Mouse (Mus musculus) MEL (cell line): Measurements from ENCODE around the gene Prg4. TPM values are rescaled to one million over a fixed set of nuclear protein-coding genes. Genes with fewer than 3 reads are reported as not detected.
A peak's percentile ranks its signal among the peaks of the same experiment; 100 is the strongest.

Experiments used
- DNase-seq: peaks from one replicate; pipeline ENCODE4 v3.0.0; 2011; ENCODE audit warnings: low read depth, low spot score
- H3K27ac ChIP-seq: 2 replicates; pipeline ENCODE4 v1.5.1; 2012; ENCODE audit warnings: low read depth, mild to moderate bottlenecking, control low read depth, low read length, moderate library complexity; ENCODE audit not compliant: control insufficient read depth
- H3K27me3 ChIP-seq, 2 experiments: fragments of 150-350 bp in 1 of 2; sonication (generic) in 1 of 2; 2 replicates each; pipeline ENCODE4 v1.6.1; 2012; ENCODE audit warnings: low read length in 2 of 2, mild to moderate bottlenecking in 2 of 2, improper control_type of control experiment in 1 of 2, moderate library complexity in 1 of 2; ENCODE audit not compliant: insufficient read depth in 2 of 2, control insufficient read depth in 1 of 2
- H3K36me3 ChIP-seq, 2 experiments: 2 replicates each; pipeline ENCODE4 v1.6.1; 2012 to 2014; ENCODE audit warnings: low read length in 2 of 2, improper control_type of control experiment in 1 of 2, inconsistent platforms in 1 of 2, mild to moderate bottlenecking in 1 of 2; ENCODE audit not compliant: insufficient read depth in 2 of 2, control insufficient read depth in 1 of 2
- H3K4me1 ChIP-seq, 2 experiments: fragments of 150-350 bp in 1 of 2; sonication (generic) in 1 of 2; 2 replicates each; pipeline ENCODE4 v1.6.1; 2012; ENCODE audit warnings: low read length in 2 of 2, improper control_type of control experiment in 1 of 2, mild to moderate bottlenecking in 1 of 2; ENCODE audit not compliant: insufficient read depth in 2 of 2, control insufficient read depth in 1 of 2
- H3K4me3 ChIP-seq, 2 experiments: fragments of 150-350 bp in 1 of 2; sonication (generic) in 1 of 2; 2 replicates each; pipeline ENCODE4 v1.5.1; 2012; ENCODE audit warnings: low read depth in 2 of 2, low read length in 2 of 2, mild to moderate bottlenecking in 2 of 2, moderate library complexity in 2 of 2, control low read depth in 1 of 2, improper control_type of control experiment in 1 of 2; ENCODE audit not compliant: control insufficient read depth in 1 of 2, insufficient read depth in 1 of 2
- H3K79me2 ChIP-seq: 2 replicates; pipeline ENCODE4 v1.6.1; 2012; ENCODE audit warnings: mild to moderate bottlenecking, low read length, moderate library complexity; ENCODE audit not compliant: control insufficient read depth, poor library complexity, insufficient read depth
- H3K9ac ChIP-seq: 2 replicates; pipeline ENCODE4 v1.6.1; 2012; ENCODE audit warnings: low read depth, mild to moderate bottlenecking, control low read depth, low read length, moderate library complexity; ENCODE audit not compliant: control insufficient read depth, poor library complexity, severe bottlenecking
- H3K9me3 ChIP-seq: fragments of 150-350 bp; sonication (generic); replicated peaks from 2 replicates; pipeline ENCODE4 v1.6.1; 2012; ENCODE audit warnings: mild to moderate bottlenecking, low read length, improper control_type of control experiment, moderate library complexity; ENCODE audit not compliant: insufficient read depth
- BHLHE40 ChIP-seq: IDR thresholded peaks from 2 replicates; pipeline ENCODE4 v1.6.1; 2012; ENCODE audit warnings: low read depth, mild to moderate bottlenecking, inconsistent platforms, low read length, improper control_type of control experiment, borderline replicate concordance
- CHD1 ChIP-seq: IDR thresholded peaks from 2 replicates; pipeline ENCODE4 v1.6.1; 2012; ENCODE audit warnings: low read depth, mild to moderate bottlenecking, inconsistent platforms, low read length, improper control_type of control experiment
- CHD2 ChIP-seq: IDR thresholded peaks from 2 replicates; pipeline ENCODE4 v1.6.1; 2011; ENCODE audit warnings: low read length, improper control_type of control experiment
- E2F4 ChIP-seq: IDR thresholded peaks from 2 replicates; pipeline ENCODE4 v1.6.1; 2011; ENCODE audit warnings: low read depth, low read length, improper control_type of control experiment, borderline replicate concordance
- ELF1 ChIP-seq: IDR thresholded peaks from 2 replicates; pipeline ENCODE4 v1.6.1; 2014; ENCODE audit warnings: low read depth, mild to moderate bottlenecking, inconsistent platforms, low read length, improper control_type of control experiment, moderate library complexity
- EP300 ChIP-seq, 2 experiments: IDR thresholded peaks; 2 replicates each; pipeline ENCODE4 v1.6.1; 2011; ENCODE audit warnings: improper control_type of control experiment in 2 of 2, low read length in 2 of 2, low read depth in 1 of 2, mild to moderate bottlenecking in 1 of 2
- KAT2A ChIP-seq: conservative IDR thresholded peaks from 2 replicates; pipeline ENCODE4 v1.6.1; 2012; ENCODE audit warnings: low read depth, low read length, improper control_type of control experiment, inconsistent platforms
- MAX ChIP-seq: IDR thresholded peaks from 2 replicates; pipeline ENCODE4 v1.6.1; 2011; ENCODE audit warnings: low read length, improper control_type of control experiment
- MEF2A ChIP-seq: IDR thresholded peaks from 2 replicates; pipeline ENCODE4 v1.6.1; 2014; ENCODE audit warnings: low read depth, mild to moderate bottlenecking, inconsistent platforms, low read length, improper control_type of control experiment; ENCODE audit not compliant: poor library complexity, insufficient replicate concordance, severe bottlenecking; ENCODE audit errors: extremely low read depth
- MXI1 ChIP-seq: IDR thresholded peaks from 2 replicates; pipeline ENCODE4 v1.6.1; 2011; ENCODE audit warnings: mild to moderate bottlenecking, low read depth, low read length, improper control_type of control experiment
- MYB ChIP-seq: IDR thresholded peaks from 2 replicates; pipeline ENCODE4 v1.6.1; 2011; ENCODE audit warnings: mild to moderate bottlenecking, low read depth, low read length, improper control_type of control experiment
- MYC ChIP-seq: IDR thresholded peaks from 2 replicates; pipeline ENCODE4 v1.6.1; 2011; ENCODE audit warnings: low read depth, mild to moderate bottlenecking, low read length, improper control_type of control experiment, moderate library complexity
- POLR2AphosphoS2 ChIP-seq: IDR thresholded peaks from 2 replicates; pipeline ENCODE4 v1.6.1; 2011; ENCODE audit warnings: low read length, improper control_type of control experiment
- RAD21 ChIP-seq: IDR thresholded peaks from 2 replicates; pipeline ENCODE4 v1.6.1; 2011; ENCODE audit warnings: mild to moderate bottlenecking, low read depth, low read length, improper control_type of control experiment
- RCOR1 ChIP-seq: IDR thresholded peaks from 2 replicates; pipeline ENCODE4 v1.6.1; 2012; ENCODE audit warnings: low read depth, mild to moderate bottlenecking, inconsistent platforms, low read length, improper control_type of control experiment
- TBP ChIP-seq: IDR thresholded peaks from 2 replicates; pipeline ENCODE4 v1.8.0; 2011; ENCODE audit warnings: low read depth, low read length, improper control_type of control experiment
- USF1 ChIP-seq: IDR thresholded peaks from 2 replicates; pipeline ENCODE4 v1.6.1; 2014; ENCODE audit warnings: low read depth, mild to moderate bottlenecking, inconsistent platforms, low read length, improper control_type of control experiment, moderate library complexity
- USF2 ChIP-seq, 2 experiments: IDR thresholded peaks; 2 replicates each; pipeline ENCODE4 v1.6.1; 2011 to 2012; ENCODE audit warnings: improper control_type of control experiment in 2 of 2, low read length in 2 of 2, borderline replicate concordance in 1 of 2, inconsistent platforms in 1 of 2, low read depth in 1 of 2, mild to moderate bottlenecking in 1 of 2; ENCODE audit not compliant: insufficient read depth in 1 of 2
- ZC3H11A ChIP-seq: IDR thresholded peaks from 2 replicates; pipeline ENCODE4 v1.6.1; 2012; ENCODE audit warnings: low read depth, mild to moderate bottlenecking, inconsistent platforms, low read length, improper control_type of control experiment
- ZKSCAN1 ChIP-seq: IDR thresholded peaks from 2 replicates; pipeline ENCODE4 v1.6.1; 2012; ENCODE audit warnings: low read depth, mild to moderate bottlenecking, inconsistent platforms, low read length, improper control_type of control experiment, moderate library complexity
- ZNF384 ChIP-seq: IDR thresholded peaks from 2 replicates; pipeline ENCODE4 v1.6.1; 2012; ENCODE audit warnings: low read depth, mild to moderate bottlenecking, inconsistent platforms, low read length, improper control_type of control experiment
- polyA plus RNA-seq, 2 experiments: library from polyadenylated mRNA; stranded (reverse) in 1 of 2; unstranded in 1 of 2; fragments of >175 nt in 1 of 2; fragments of >200 nt in 1 of 2; gene quantifications; 2 replicates each; pipeline versions ENCODE4 v1.2.1 to v1.2.4; 2012; ENCODE audit warnings: low replicate concordance in 2 of 2, low read depth in 1 of 2; ENCODE audit not compliant: insufficient read length in 2 of 2, insufficient read depth in 1 of 2, missing spikeins in 1 of 2
- total RNA-seq: library from RNA; depleted of rRNA; stranded (reverse); fragments of 300-350 nt; gene quantifications from 2 replicates; pipeline ENCODE4 v1.2.3, GENCODE M21; 2012

Prg4 gene
- total and polyA plus RNA-seq, 3 experiments: 0.19 to 0.42 TPM; not detected in 1

DNA sequence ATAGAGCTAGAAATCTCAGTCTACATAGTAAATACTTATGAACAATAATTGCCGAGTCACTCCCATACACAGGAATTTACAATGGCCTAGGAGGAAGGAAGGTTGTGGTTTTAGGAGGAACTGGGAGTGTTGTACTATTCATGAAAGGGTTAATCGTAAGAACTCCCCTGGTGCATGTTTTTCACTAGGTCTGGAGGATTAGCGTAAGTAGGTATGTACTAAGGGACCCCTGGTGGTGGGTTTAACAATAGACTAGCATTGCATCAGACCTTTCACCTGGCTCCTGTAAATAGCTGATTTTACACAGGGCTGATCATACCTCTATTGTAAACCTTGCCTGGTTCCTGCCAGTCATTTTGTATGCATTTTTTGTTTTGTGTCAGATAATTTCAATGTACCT, 39.7 kb downstream of the Prg4 start:
- Histone ChIP-seq H3K27ac (no peak overlapping the region), H3K36me3 (peaks cover 0 to 68% of the 10 kb centered on the region in 2 experiments; a peak in 2 of 4 replicates), H3K27me3 (no peaks in the 10 kb centered on the region)
- TF ChIP-seq RCOR1 (no peak), CHD1 (no peak), MYB (no peak), E2F4 (no peak), USF1 (no peak), MEF2A (no peak), ZNF384 (no peak), ZC3H11A (no peak), ELF1 (no peak), CHD2 (no peak), MYC (no peak), ZKSCAN1 (no peak), POLR2AphosphoS2 (no peak), USF2 (IDR thresholded peaks at IDR 0.05; ENCODE audit: borderline replicate concordance in 1 of 2, insufficient read depth in 1 of 2, low read depth in 1 of 2, low read length in 2 of 2) (no peak), EP300 (IDR thresholded peaks at IDR 0.05; ENCODE audit: low read depth in 1 of 2, low read length in 2 of 2) (no peak), RAD21 (no peak), MAX (no peak), KAT2A (no peak), BHLHE40 (no peak), MXI1 (no peak)
- TF ChIP-seq, all 39 proteins: peak for 0
- no peaks in the 10 kb centered on the region for H3K4me1 ChIP-seq
- no peak overlapping the region for H3K4me3 ChIP-seq
- peak; percentile 13 for DNase-seq
- H3K9ac ChIP-seq: no peak overlapping the region
- H3K9me3 ChIP-seq: no peaks in the 10 kb centered on the region
- no peaks in the 10 kb centered on the region for H3K79me2 ChIP-seq

DNA sequence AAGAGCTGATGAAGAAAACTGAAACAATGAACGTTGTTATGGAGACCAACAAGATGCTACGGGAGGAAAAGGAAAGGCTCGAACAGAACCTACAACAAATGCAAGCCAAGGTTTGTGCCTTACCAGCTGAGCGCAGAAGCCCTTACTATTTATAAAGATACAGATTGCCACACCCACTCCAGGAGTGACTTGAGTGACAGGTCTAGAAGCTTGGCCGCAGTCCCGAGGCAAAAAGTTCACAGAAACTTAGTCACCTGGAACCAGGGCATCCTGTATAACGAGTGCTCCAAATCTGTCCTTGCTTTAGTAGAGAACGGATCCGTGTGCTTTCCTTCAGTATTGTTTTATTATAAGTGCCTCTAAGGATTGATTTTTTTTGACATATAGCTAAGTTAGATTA, 40.3 kb downstream of the Prg4 start:
- no peak overlapping the region for H3K9ac ChIP-seq
- no peaks in the 10 kb centered on the region for H3K79me2 ChIP-seq
- no peaks in the 10 kb centered on the region for H3K9me3 ChIP-seq
- TF ChIP-seq TBP (no peak), MAX (no peak)
- TF ChIP-seq, all 39 proteins: peak for 0
- Histone ChIP-seq H3K27ac (no peak overlapping the region), H3K36me3 (peaks cover 0 to 68% of the 10 kb centered on the region in 2 experiments; a peak in 2 of 4 replicates), H3K4me1 (no peaks in the 10 kb centered on the region), H3K4me3 (no peak overlapping the region), H3K27me3 (no peaks in the 10 kb centered on the region)
- DNase-seq: no peak
